Mouse (Mus musculus) left cerebral cortex, postnatal 14 days (tissue): ENCODE measurements around the gene Abat. TPM values are rescaled to one million over a fixed set of nuclear protein-coding genes. Genes with fewer than 3 reads are reported as not detected.
"Not testable (repeated sequence)": the region's sequence is repeated elsewhere in the genome, so short reads cannot be mapped to it uniquely, and the experiment has no call there.

ENCODE experiments used
- DNase-seq, 2 experiments: peaks; one replicate each; pipeline ENCODE4 v3.0.0; 2021 to 2022; ENCODE audit warnings: low spot score in 2 of 2, mixed read lengths in 1 of 2
- intact Hi-C: fragments of 180-260 bp; cut with DNase I; formaldehyde crosslinking; loops from one replicate; pipeline ENCODE4 v1.15.1; 2025
- total RNA-seq, 2 experiments: library from RNA; stranded (reverse); gene quantifications; 2 replicates each; pipeline ENCODE4 v1.2.3; 2021

Gene Abat
- total RNA-seq, 2 experiments from 2014 or later = 171 to 179 TPM

GRCm38 (mm10) chr16:8525877-8526276 is 12.6 kb downstream of the Abat start:
- DNase-seq = no peak
- intact Hi-C loops = no loop called here

GRCm38 (mm10) chr16:8529389-8529788 is 16.2 kb downstream of the Abat start:
- no peak for DNase-seq
- intact Hi-C loops = no loop called here

GRCm38 (mm10) chr16:8530018-8530417 is 16.8 kb downstream of the Abat start:
- DNase-seq = no peak
- intact Hi-C loops = no loop called here

- intact Hi-C loops = no loop called here
- DNase-seq = no peak
Observed at GRCm38 (mm10) chr16:8532461-8532860, 19.2 kb downstream of the Abat start.

GRCm38 (mm10) chr16:8532894-8533293 is 19.7 kb downstream of the Abat start:
- intact Hi-C loops = no loop called here
- DNase-seq = no peak

GRCm38 (mm10) chr16:8533477-8533876 is 20.2 kb downstream of the Abat start:
- no peak for DNase-seq
- intact Hi-C loops = no loop called here

- no peak for DNase-seq
- intact Hi-C loops = no loop called here
Observed at GRCm38 (mm10) chr16:8534466-8535200, 21.4 kb downstream of the Abat start.

- no peak for DNase-seq
- intact Hi-C loops = no loop called here
Observed at GRCm38 (mm10) chr16:8535411-8535810, 22.2 kb downstream of the Abat start.

GRCm38 (mm10) chr16:8539150-8539865 is 26.1 kb downstream of the Abat start:
- intact Hi-C loops = loop anchor here (2.0 kb wide), 1 partner anchor 19 kb away; no protein-coding TSS in a partner anchor
- peak; percentile 62 to 64 for DNase-seq

GRCm38 (mm10) chr16:8540859-8541314 is 27.7 kb downstream of the Abat start:
- DNase-seq = peak; percentile 82 to 87
- intact Hi-C loops = no loop called here

- DNase-seq = no peak
- intact Hi-C loops = no loop called here
Observed at GRCm38 (mm10) chr16:8547836-8548235, 34.6 kb downstream of the Abat start.

- DNase-seq = no peak
- intact Hi-C loops = no loop called here
Observed at GRCm38 (mm10) chr16:8549506-8549905, 36.3 kb downstream of the Abat start.

GRCm38 (mm10) chr16:8554351-8554750 is 41.1 kb downstream of the Abat start:
- DNase-seq = no peak
- intact Hi-C loops = no loop called here

GRCm38 (mm10) chr16:8554751-8555150 is 41.5 kb downstream of the Abat start:
- DNase-seq = not testable (repeated sequence)

GRCm38 (mm10) chr16:8555371-8555770 is 42.1 kb downstream of the Abat start:
- intact Hi-C loops, DNase-seq: not testable (repeated sequence)

More at GRCm38 (mm10) chr16:8554751-8555150, 41.5 kb downstream of the Abat start:
- intact Hi-C loops = not testable (repeated sequence)

- DNase-seq = no peak
- intact Hi-C loops = no loop called here
Observed at GRCm38 (mm10) chr16:8560079-8560478, 46.9 kb downstream of the Abat start.

GRCm38 (mm10) chr16:8561101-8561500 is 47.9 kb downstream of the Abat start:
- intact Hi-C loops, DNase-seq: not testable (repeated sequence)

- DNase-seq, intact Hi-C loops: not testable (repeated sequence)
Observed at GRCm38 (mm10) chr16:8561856-8562255, 48.6 kb downstream of the Abat start.

- intact Hi-C loops, DNase-seq: not testable (repeated sequence)
Observed at GRCm38 (mm10) chr16:8562827-8563226, 49.6 kb downstream of the Abat start.

GRCm38 (mm10) chr16:8564836-8565235 is 51.6 kb downstream of the Abat start:
- intact Hi-C loops = no loop called here
- DNase-seq = no peak

- intact Hi-C loops = no loop called here
- DNase-seq = no peak
Observed at GRCm38 (mm10) chr16:8565539-8565938, 52.3 kb downstream of the Abat start.
